Mouse (Mus musculus): ENCODE data around the gene Slc6a19. TPM values are rescaled to one million over a fixed set of nuclear protein-coding genes. Genes with fewer than 3 reads are reported as not detected.

Slc6a19 gene
- polyA plus RNA-seq, 1 experiment from 2014 or later = 0.08 TPM

DNA sequence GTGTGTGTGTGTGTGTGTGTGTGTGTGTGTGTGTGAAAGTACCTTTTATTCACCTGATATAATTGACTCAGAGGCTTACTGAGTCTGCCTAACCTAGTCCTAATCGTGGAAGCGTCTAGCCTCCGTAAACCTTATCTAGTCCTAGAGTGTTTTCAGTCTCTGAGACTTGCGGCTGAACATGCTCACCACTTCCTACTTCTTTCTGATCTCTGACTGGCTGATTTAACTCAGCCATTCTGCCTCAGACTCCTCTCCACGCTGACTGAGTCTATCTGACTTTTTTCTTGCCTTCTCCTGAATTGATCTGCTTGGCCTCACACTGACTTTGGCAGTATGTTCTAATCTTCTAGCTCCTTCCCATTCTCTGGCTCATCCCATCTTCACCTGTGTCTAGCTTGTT is 20.6 kb upstream of the Slc6a19 start:
- no peak for ATAC-seq (replicated peaks; ENCODE audit: insufficient number of reproducible peaks, low FRiP score, low TSS enrichment, low read depth)
- 80% methylated on average over 5 of the region's 5 CpGs for WGBS
- Histone ChIP-seq H3K27me3 (ENCODE audit: control insufficient read depth, insufficient read depth, low read length) (no peaks in the 10 kb centered on the region), H3K4me1 (ENCODE audit: control insufficient read depth, insufficient read depth, low read length) (no peaks in the 10 kb centered on the region), H3K36me3 (replicated peaks; ENCODE audit: control insufficient read depth, insufficient read depth, low read depth, low read length) (no peaks in the 10 kb centered on the region), H3K4me3 (ENCODE audit: low read depth, low read length) (no peak overlapping the region), H3K27ac (replicated peaks; ENCODE audit: low read depth, low read length) (no peak overlapping the region), H3K9ac (replicated peaks; ENCODE audit: low read length) (no peak overlapping the region), H3K9me3 (replicated peaks; ENCODE audit: control insufficient read depth, low read length) (no peaks in the 10 kb centered on the region), H3K4me2 (ENCODE audit: low read depth, low read length) (no peak overlapping the region)
- DNase-seq (ENCODE audit: low spot score) = no peak

DNA sequence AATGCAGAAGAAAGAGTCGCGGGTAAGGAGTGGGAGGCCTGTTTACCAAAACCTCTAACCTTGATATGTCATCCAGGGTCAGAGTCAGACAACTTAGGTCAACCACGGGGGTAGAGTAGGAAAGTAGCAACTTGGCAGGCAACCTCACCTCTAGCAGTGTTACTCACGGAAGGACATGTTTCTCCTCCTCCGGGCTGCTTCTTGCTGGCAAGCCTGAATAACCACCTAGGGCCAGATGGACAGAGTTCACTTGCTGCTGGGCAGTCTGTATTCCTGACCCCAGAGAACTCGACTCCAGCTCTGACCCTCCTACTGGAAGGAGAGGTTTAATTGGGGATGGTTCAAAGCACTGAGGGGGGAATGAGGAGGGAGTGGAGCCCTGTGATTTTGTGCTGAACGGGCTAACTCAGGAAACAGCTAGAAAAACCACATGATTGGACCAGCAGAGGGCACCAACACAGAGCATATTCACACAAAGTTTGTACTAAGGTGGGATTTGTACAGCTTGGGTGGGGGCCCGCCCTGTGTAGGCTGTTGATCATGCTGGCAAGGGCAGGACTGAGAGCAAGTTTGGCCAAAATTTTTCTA is 18.5 kb upstream of the Slc6a19 start:
- no peaks in the 10 kb centered on the region for H3K9me3 ChIP-seq (replicated peaks; ENCODE audit: control insufficient read depth, low read length)
- H3K4me3 ChIP-seq (ENCODE audit: low read depth, low read length) = no peak overlapping the region
- DNase-seq (ENCODE audit: low spot score) (peak; percentile 66), ATAC-seq (replicated peaks; ENCODE audit: insufficient number of reproducible peaks, low FRiP score, low TSS enrichment, low read depth) (no peak)
- no peak overlapping the region for H3K9ac ChIP-seq (replicated peaks; ENCODE audit: low read length)
- H3K27ac ChIP-seq (replicated peaks; ENCODE audit: low read depth, low read length) = no peak overlapping the region
- H3K36me3 ChIP-seq (replicated peaks; ENCODE audit: control insufficient read depth, insufficient read depth, low read depth, low read length) = no peaks in the 10 kb centered on the region
- no peak overlapping the region for H3K4me2 ChIP-seq (ENCODE audit: low read depth, low read length)
- H3K4me1 ChIP-seq (ENCODE audit: control insufficient read depth, insufficient read depth, low read length) = no peaks in the 10 kb centered on the region
- WGBS = 34% methylated on average over 8 of the region's 8 CpGs
- no peaks in the 10 kb centered on the region for H3K27me3 ChIP-seq (ENCODE audit: control insufficient read depth, insufficient read depth, low read length)

DNA sequence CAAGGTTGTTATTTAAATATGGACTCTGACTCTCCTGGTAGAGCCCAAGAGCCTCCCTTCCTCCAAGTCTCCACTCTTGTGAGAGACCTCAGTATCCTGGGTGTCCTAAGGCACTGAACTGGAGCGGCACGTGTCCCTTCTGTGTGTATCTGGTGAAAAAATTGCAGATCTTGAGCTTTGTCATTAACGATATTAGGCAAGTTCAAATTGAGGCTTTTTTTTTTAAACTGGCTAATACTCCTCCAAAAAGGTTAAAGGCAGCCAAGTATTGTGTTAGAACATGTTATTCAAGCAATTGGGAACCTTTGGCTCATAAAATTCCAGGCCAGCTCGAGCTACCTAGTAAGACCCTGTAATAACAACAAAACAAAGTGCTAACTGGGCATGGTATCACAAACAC is 15.6 kb upstream of the Slc6a19 start:
- DNase-seq (ENCODE audit: low spot score) (no peak), ATAC-seq (replicated peaks; ENCODE audit: insufficient number of reproducible peaks, low FRiP score, low TSS enrichment, low read depth) (no peak)
- Histone ChIP-seq H3K9ac (replicated peaks; ENCODE audit: low read length) (no peak overlapping the region), H3K4me3 (ENCODE audit: low read depth, low read length) (no peak overlapping the region), H3K9me3 (replicated peaks; ENCODE audit: control insufficient read depth, low read length) (no peaks in the 10 kb centered on the region), H3K27ac (replicated peaks; ENCODE audit: low read depth, low read length) (no peak overlapping the region), H3K4me1 (ENCODE audit: control insufficient read depth, insufficient read depth, low read length) (no peaks in the 10 kb centered on the region), H3K36me3 (replicated peaks; ENCODE audit: control insufficient read depth, insufficient read depth, low read depth, low read length) (no peaks in the 10 kb centered on the region), H3K4me2 (ENCODE audit: low read depth, low read length) (no peak overlapping the region), H3K27me3 (ENCODE audit: control insufficient read depth, insufficient read depth, low read length) (no peaks in the 10 kb centered on the region)
- 91% methylated on average over 4 of the region's 4 CpGs for WGBS

DNA sequence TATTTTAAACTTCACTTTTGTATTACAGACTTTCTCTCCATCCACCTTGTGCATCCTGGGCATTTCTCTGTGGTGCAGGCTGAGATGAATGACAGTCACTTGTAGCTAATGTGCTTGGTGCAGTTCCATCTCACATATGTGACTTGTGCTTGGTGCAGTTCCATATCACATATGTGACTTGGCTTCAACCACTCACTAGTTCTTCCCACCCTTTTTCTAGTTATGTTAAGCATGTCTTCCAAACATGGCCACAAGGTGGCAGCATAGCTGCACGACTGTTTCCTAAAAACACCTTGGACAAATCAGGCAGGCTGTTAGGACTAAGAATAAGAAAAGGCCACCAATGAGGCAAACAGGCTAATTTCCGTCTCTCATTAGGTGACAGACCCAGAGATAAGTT is 13.6 kb upstream of the Slc6a19 start:
- ATAC-seq (replicated peaks; ENCODE audit: insufficient number of reproducible peaks, low FRiP score, low TSS enrichment, low read depth) (no peak), DNase-seq (ENCODE audit: low spot score) (peak; percentile 95)
- WGBS = 6% methylated on average over 2 of the region's 2 CpGs
- Histone ChIP-seq H3K9ac (replicated peaks; ENCODE audit: low read length) (no peak overlapping the region), H3K4me2 (ENCODE audit: low read depth, low read length) (no peak overlapping the region), H3K4me1 (ENCODE audit: control insufficient read depth, insufficient read depth, low read length) (no peaks in the 10 kb centered on the region), H3K36me3 (replicated peaks; ENCODE audit: control insufficient read depth, insufficient read depth, low read depth, low read length) (no peaks in the 10 kb centered on the region), H3K27ac (replicated peaks; ENCODE audit: low read depth, low read length) (no peak overlapping the region), H3K9me3 (replicated peaks; ENCODE audit: control insufficient read depth, low read length) (no peaks in the 10 kb centered on the region), H3K4me3 (ENCODE audit: low read depth, low read length) (no peak overlapping the region), H3K27me3 (ENCODE audit: control insufficient read depth, insufficient read depth, low read length) (no peaks in the 10 kb centered on the region)

DNA sequence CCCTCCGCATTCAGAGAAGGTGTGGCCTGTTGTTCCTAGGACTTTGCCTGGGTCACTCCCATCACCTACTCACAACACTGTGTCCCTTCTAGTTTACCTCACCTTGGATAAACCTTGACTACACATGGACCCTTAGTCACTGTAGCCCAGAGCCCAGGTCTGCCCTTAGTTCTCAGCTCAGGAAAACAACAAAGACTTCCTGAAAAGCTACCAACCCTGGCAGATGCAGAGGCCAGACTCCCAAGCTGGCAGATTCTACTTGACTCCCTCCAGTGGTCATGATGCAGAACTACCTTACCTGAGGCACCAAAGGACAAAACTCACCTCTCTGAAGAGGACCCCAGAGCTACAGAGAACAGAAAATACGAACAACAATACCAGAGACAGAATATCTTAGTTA is 9.4 kb upstream of the Slc6a19 start:
- Histone ChIP-seq H3K9ac (replicated peaks; ENCODE audit: low read length) (no peak overlapping the region), H3K4me2 (ENCODE audit: low read depth, low read length) (no peak overlapping the region), H3K27ac (replicated peaks; ENCODE audit: low read depth, low read length) (no peak overlapping the region), H3K36me3 (replicated peaks; ENCODE audit: control insufficient read depth, insufficient read depth, low read depth, low read length) (no peaks in the 10 kb centered on the region), H3K27me3 (ENCODE audit: control insufficient read depth, insufficient read depth, low read length) (no peaks in the 10 kb centered on the region), H3K4me1 (ENCODE audit: control insufficient read depth, insufficient read depth, low read length) (no peaks in the 10 kb centered on the region), H3K9me3 (replicated peaks; ENCODE audit: control insufficient read depth, low read length) (no peaks in the 10 kb centered on the region), H3K4me3 (ENCODE audit: low read depth, low read length) (no peak overlapping the region)
- 70% methylated on average over 2 of the region's 2 CpGs for WGBS
- DNase-seq (ENCODE audit: low spot score) (peak; percentile 50), ATAC-seq (replicated peaks; ENCODE audit: insufficient number of reproducible peaks, low FRiP score, low TSS enrichment, low read depth) (no peak)

DNA sequence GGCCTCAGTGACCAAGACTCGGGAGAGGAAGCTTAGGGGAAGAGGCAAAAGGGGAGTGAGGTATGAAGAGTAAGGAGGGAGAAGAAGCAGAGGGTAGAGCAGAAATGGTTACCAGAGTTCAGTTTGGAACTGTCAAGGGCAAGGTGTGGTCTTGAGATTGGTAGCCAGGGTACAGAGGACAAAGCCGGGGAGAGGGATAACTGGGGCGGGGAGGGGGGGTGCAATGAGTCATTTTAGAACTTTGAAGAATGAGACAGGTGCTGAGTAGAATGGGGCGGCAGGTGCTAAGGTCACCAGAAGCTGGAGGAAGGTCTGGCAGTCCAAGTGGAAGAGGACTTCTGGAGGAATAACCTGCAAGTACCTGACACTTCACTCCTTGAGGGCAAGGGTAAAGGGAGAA is 8.5 kb upstream of the Slc6a19 start:
- H3K4me1 ChIP-seq (ENCODE audit: control insufficient read depth, insufficient read depth, low read length) = no peaks in the 10 kb centered on the region
- no peaks in the 10 kb centered on the region for H3K9me3 ChIP-seq (replicated peaks; ENCODE audit: control insufficient read depth, low read length)
- H3K9ac ChIP-seq (replicated peaks; ENCODE audit: low read length) = no peak overlapping the region
- no peak for ATAC-seq (replicated peaks; ENCODE audit: insufficient number of reproducible peaks, low FRiP score, low TSS enrichment, low read depth)
- H3K4me2 ChIP-seq (ENCODE audit: low read depth, low read length) = no peak overlapping the region
- DNase-seq (ENCODE audit: low spot score) = no peak
- H3K4me3 ChIP-seq (ENCODE audit: low read depth, low read length) = no peak overlapping the region
- H3K27ac ChIP-seq (replicated peaks; ENCODE audit: low read depth, low read length) = no peak overlapping the region
- WGBS = 87% methylated on average over 4 of the region's 4 CpGs
- H3K27me3 ChIP-seq (ENCODE audit: control insufficient read depth, insufficient read depth, low read length) = no peaks in the 10 kb centered on the region
- no peaks in the 10 kb centered on the region for H3K36me3 ChIP-seq (replicated peaks; ENCODE audit: control insufficient read depth, insufficient read depth, low read depth, low read length)

DNA sequence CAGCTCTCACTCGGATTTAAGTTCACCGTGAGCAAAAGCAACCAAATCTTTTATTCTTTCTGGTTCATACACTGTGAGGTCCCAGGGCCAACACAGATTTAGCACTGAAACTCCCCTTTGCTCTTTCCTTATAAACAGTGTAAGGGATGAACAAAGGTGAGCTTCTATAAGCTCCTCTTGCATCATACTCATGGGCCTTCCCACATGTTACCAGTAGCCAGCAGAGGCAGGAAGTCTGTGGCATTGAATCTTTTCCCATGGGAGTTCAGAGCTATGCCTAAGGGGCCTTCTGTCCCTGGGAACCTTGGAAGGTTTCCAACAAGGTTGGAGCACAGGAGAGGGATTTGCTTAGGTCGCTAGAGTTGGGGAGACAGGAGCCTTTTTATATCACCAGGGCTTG is 7.6 kb upstream of the Slc6a19 start:
- no peaks in the 10 kb centered on the region for H3K36me3 ChIP-seq (replicated peaks; ENCODE audit: control insufficient read depth, insufficient read depth, low read depth, low read length)
- H3K4me2 ChIP-seq (ENCODE audit: low read depth, low read length) = no peak overlapping the region
- H3K27ac ChIP-seq (replicated peaks; ENCODE audit: low read depth, low read length) = no peak overlapping the region
- H3K27me3 ChIP-seq (ENCODE audit: control insufficient read depth, insufficient read depth, low read length) = no peaks in the 10 kb centered on the region
- H3K9me3 ChIP-seq (replicated peaks; ENCODE audit: control insufficient read depth, low read length) = no peaks in the 10 kb centered on the region
- no peak overlapping the region for H3K4me3 ChIP-seq (ENCODE audit: low read depth, low read length)
- ATAC-seq (replicated peaks; ENCODE audit: insufficient number of reproducible peaks, low FRiP score, low TSS enrichment, low read depth) = no peak
- WGBS = 75% methylated on average over 3 of the region's 3 CpGs
- DNase-seq (ENCODE audit: low spot score) = no peak
- H3K4me1 ChIP-seq (ENCODE audit: control insufficient read depth, insufficient read depth, low read length) = no peaks in the 10 kb centered on the region
- no peak overlapping the region for H3K9ac ChIP-seq (replicated peaks; ENCODE audit: low read length)

DNA sequence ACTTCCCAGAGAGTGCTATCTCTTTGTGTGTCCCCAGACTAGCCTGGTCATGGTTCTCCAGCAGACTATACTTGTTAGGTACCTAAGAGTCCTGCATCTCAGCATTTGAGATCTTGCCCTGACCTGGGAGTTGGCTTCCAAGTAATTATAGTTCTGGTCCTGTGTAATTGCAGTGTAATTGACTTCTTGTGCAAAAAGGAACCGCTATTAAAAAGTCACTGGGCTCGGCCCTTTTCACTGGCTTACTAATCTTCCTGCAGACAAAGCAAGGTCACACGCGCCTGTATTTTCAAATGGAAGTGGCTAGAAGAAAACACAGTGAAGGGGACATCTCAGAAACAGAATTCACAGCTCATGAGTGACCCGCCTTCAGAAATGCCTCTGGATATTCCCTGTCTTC is 7.1 kb upstream of the Slc6a19 start:
- no peak overlapping the region for H3K4me3 ChIP-seq (ENCODE audit: low read depth, low read length)
- ATAC-seq (replicated peaks; ENCODE audit: insufficient number of reproducible peaks, low FRiP score, low TSS enrichment, low read depth) = no peak
- no peaks in the 10 kb centered on the region for H3K36me3 ChIP-seq (replicated peaks; ENCODE audit: control insufficient read depth, insufficient read depth, low read depth, low read length)
- WGBS = 83% methylated on average over 5 of the region's 5 CpGs
- no peaks in the 10 kb centered on the region for H3K4me1 ChIP-seq (ENCODE audit: control insufficient read depth, insufficient read depth, low read length)
- no peaks in the 10 kb centered on the region for H3K9me3 ChIP-seq (replicated peaks; ENCODE audit: control insufficient read depth, low read length)
- H3K27ac ChIP-seq (replicated peaks; ENCODE audit: low read depth, low read length) = no peak overlapping the region
- DNase-seq (ENCODE audit: low spot score) = no peak
- H3K9ac ChIP-seq (replicated peaks; ENCODE audit: low read length) = no peak overlapping the region
- H3K4me2 ChIP-seq (ENCODE audit: low read depth, low read length) = no peak overlapping the region
- no peaks in the 10 kb centered on the region for H3K27me3 ChIP-seq (ENCODE audit: control insufficient read depth, insufficient read depth, low read length)
